Mouse (Mus musculus): ENCODE data around the gene Tnfsf13. TPM values are rescaled to one million over a fixed set of nuclear protein-coding genes. Genes with fewer than 3 reads are reported as not detected.

The Tnfsf13 gene
- polyA plus RNA-seq (2014; fragmentation: Illumina TruSeq; extraction: RNeasy Lipid Tissue Mini Kit (QIAGEN cat#74804); ENCODE audit: insufficient read depth, low read depth, low replicate concordance): 23.3 TPM

DNA sequence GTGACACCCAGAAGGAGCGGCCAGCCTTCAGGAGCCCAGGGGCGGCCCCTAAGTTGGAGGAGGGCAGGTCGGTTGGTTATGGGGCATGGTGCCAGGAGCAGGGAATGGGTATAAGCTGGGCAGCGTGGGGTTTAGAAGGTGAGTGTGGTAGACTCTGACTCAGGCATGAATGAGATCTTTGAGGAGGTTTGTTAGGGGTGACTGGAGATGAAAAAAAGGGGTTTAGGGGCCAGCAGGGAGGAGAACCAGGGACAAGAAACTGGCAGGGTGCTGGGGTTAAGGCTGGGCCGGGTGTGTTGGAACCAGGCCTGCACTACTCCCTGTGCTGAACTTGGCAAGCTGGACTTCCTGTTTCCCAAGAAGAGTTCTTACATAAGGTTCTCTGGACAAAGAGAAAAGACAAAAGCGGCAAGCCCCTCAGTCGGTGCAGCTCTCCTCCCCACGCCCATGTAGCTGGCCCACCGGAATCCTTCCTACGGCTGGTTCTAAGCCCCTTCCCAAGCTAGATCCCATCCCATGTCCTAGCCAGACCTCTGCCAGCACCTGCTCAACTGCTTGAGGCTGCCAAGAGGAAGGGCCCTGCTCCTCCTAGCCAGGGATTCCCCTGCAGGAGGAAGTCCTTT, at the start of gene Tnfsf13:
Tnfsf13 (minus strand) TSS at position 259 of the 623 bp plus-strand sequence.

DNA sequence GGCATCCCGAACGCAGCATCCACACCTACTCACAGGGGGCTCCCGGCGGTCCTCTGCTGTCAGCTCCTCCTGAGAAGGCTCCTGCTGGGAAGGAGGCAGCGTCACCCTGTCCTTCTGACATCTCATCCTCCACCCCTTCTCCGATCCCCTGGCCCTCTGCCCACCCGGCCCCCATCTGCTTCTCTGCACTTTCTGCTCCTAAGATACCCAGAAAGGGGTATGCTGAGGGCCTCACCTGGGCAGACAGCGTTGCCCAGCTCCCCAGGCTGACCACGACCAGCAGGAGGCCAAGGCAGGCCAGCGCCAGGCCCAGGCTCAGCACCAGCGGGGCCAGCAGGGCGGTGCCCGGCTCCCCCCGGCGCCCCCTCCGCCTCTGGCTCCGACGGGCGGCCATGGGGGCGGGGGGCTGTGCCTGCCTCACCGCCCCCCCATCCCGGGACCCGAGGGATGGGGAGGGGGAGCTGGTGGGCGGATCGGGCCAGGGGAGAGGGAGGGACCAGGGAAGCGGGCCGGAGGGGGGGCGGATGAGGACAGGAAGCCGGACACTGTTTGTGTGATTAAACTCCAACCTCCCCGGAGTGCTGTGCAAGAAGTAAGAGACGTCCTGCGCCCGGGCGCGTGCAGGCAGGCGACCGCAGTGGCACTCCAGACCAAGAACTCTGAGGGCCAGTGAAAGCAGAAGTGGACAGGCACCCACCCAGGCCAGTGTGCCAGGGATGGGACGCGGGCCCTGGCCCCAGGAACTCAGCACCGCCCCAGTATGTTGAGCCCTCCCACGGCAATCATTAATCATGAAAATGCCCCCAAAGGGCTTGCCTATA, 10.0 kb upstream of the Tnfsf13 start, which contains the start of the genes Tnfsf12 and Tnfsfm13:
Tnfsf12 (minus strand) TSS at position 489 of the 821 bp plus-strand sequence.
Tnfsfm13 (minus strand) TSS at position 738 of the 821 bp plus-strand sequence.

DNA sequence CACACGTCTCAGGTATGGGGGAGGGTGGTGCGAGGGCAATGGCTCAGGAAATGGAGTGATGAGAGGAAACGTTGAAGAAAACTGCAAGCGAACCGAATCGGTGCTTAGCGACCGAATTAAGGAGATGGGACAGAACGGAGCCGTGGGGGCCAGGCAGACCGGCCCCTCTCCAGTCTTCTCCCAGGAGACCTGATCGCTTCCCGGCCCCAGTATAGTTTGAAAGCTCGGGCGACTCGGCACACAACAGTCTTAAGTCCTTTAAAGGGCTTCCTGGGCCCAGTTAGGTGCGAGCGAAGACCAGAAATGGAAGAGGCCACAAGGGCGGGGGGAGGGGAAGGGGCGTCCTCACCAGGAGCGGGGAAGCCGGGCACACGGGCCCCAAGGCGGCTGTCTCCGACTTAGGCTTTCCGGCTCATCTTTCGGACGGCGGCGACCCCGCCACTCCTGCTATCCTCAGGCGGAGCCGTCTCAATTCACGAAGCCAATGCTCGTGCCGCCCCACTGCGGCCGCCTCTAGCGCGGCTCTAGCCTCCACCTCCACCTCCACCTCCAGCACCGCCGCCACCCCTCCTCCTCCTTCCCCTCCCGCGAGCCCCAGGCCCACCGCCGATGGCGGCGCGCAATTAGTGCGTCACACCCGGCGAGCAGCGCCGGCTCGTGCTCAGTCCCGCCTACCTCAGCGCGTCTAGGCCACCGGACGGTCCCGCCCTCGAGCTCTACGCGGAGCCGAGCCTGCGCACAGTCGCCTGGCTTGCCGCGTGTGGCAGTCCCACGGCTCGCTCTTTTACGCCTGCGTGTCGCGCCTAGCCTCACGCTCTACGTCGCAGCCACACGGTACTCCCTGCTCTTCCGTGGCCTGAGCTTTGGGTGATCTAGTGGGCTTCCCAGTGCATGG, 4.0 kb downstream of the Tnfsf13 start, which contains the start of gene Senp3:
Senp3 (minus strand) TSS at position 771 of the 895 bp plus-strand sequence.

DNA sequence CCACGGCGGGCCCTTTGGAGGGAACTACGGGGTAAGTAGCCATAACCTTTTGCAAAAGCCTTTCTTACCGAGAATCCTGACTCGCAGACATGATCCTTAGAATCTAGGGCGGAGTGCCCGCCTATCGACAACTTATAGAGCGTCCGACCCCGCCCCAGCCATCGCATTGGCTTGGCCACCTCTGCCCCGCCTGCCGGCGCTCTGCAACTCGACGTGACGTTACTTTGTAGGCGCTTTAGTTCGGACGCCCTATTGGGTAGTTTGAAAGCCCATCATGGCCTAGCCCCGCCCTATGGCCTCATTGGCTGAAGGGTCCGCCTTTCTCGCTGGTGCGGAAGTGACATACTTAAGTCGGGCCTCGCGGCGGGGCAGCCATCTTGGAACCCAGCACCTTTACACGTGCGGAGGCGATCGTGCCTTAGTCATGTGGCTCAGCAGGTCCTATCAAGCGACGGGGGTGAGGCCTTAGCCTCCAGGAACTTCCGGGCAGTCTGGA, 13.3 kb downstream of the Tnfsf13 start, which contains the start of gene Eif4a1:
Eif4a1 (minus strand) TSS at position 213 of the 496 bp plus-strand sequence.

DNA sequence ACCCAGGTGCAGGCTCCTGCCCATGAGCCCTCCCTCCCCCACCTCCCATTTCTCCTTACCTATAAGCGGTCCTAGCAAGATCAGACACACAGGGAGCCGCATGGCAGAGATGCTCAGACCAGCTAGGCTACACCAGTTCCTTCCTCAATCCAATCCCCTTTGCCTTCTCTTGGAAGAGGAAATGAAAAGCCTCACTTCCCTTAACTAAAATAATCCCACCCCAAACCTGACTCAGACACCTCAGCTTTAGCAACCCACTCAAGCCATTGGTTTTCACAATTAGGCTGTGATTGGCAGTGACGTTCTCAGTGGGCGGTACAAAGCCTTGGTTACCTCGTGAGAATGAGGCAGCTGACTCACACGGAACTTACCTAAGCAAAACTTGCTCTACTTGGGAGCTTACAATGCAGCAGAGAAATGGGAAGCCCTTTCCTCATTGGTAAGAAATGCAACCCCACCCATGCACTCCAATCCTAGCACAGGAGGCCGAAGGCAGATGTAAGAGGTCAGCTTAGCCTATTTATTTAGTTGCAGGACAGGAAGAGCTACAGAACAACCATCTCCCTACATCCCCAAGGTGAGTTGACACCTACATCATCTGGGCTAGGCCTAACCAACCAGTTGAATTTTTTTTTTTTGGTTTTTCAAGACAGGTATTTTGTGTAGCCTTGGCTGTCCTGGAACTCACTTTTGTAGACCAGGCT, 19.5 kb downstream of the Tnfsf13 start, which contains the start of gene Cd68:
Cd68 (minus strand) TSS at position 193 of the 704 bp plus-strand sequence.

DNA sequence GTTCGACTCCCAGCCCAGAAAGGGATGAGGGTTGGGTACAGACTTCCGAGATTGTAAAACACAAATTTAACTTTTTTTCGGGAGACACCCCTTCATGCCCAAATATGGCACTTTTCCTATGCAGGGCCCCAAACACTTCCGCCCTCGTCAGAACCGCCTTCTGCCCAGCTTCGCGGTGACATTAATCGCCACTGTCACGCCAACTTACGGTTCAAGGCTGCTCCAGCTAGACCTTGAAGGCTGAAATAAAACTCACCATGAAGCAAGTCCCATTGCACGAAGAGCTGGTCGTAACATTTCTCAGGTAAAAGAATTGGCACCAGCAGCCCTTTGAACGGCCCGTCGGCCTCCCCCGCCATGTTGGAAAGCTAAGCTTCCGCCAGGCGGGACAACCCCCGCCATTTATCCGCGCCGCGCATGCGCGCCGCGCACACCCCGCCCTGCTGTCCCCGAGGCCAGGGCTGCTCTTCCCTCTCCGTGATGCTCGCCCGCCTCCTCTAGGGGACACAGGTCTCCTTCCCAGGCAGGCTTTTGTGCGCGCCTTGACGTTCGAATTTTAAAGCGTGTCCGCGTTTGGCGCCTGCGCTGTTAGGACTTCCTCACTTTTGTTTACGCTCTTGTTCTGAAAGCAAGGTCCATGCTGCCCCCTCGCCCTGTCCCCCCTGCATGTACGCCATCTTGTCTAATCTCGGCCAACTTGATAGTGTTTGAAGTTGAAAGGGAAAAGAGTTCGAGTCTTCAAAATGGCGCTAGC, 23.2 kb downstream of the Tnfsf13 start, which contains the start of gene Mpdu1:
Mpdu1 (minus strand) TSS at position 430 of the 754 bp plus-strand sequence.

DNA sequence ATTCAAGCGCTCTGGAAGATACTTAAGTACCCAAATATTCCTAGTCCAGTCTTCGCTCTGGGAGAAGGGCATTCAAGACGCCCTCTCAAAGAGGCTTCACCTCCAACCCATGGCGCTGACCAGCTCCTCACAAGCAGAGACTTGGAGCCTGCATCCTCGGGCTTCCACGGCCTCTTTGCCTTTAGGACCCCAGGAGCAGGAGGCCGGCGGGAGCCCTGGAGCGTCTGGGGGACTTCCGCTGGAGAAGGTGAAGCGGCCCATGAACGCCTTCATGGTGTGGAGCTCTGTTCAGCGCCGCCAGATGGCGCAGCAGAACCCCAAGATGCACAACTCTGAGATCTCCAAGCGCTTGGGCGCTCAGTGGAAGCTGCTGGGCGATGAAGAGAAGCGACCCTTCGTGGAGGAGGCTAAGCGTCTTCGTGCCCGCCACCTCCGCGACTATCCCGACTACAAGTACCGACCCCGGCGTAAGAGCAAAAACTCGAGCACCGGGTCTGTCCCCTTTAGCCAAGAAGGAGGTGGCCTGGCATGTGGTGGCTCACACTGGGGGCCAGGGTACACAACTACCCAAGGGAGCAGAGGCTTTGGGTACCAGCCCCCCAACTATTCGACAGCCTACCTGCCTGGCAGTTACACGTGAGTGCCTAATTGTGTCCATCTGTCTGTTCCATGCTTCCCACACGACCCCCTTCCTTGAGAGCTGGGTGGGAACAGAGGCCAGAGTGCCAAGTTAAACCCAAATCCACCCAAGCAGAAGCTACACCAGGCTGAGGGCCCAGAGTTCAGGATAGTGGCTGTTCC, 30.1 kb downstream of the Tnfsf13 start, which contains the start of gene Sox15:
Sox15 (plus strand) TSS at position 51 of the 801 bp plus-strand sequence.

Other genes with a start within 250 kb of the Tnfsf13 start
- gene Dnah2, start 136.7 kb downstream of the Tnfsf13 start, polyA plus RNA-seq (2014; fragmentation: Illumina TruSeq; extraction: RNeasy Lipid Tissue Mini Kit (QIAGEN cat#74804); ENCODE audit: insufficient read depth, low read depth, low replicate concordance): 0.85 TPM
- 0.30 TPM for gene Efnb3, start 125.6 kb downstream of the Tnfsf13 start, polyA plus RNA-seq (2014; fragmentation: Illumina TruSeq; extraction: RNeasy Lipid Tissue Mini Kit (QIAGEN cat#74804); ENCODE audit: insufficient read depth, low read depth, low replicate concordance)
- gene Wrap53, start 105.5 kb downstream of the Tnfsf13 start, polyA plus RNA-seq (2014; fragmentation: Illumina TruSeq; extraction: RNeasy Lipid Tissue Mini Kit (QIAGEN cat#74804); ENCODE audit: insufficient read depth, low read depth, low replicate concordance): 10.4 TPM
- 26.0 TPM for gene Trp53, start 105.4 kb downstream of the Tnfsf13 start, polyA plus RNA-seq (2014; fragmentation: Illumina TruSeq; extraction: RNeasy Lipid Tissue Mini Kit (QIAGEN cat#74804); ENCODE audit: insufficient read depth, low read depth, low replicate concordance)
- gene Atp1b2, start 79.8 kb downstream of the Tnfsf13 start, polyA plus RNA-seq (2014; fragmentation: Illumina TruSeq; extraction: RNeasy Lipid Tissue Mini Kit (QIAGEN cat#74804); ENCODE audit: insufficient read depth, low read depth, low replicate concordance): 5.4 TPM
- not detected for gene Shbg, start 67.9 kb downstream of the Tnfsf13 start, polyA plus RNA-seq (2014; fragmentation: Illumina TruSeq; extraction: RNeasy Lipid Tissue Mini Kit (QIAGEN cat#74804); ENCODE audit: insufficient read depth, low read depth, low replicate concordance)
- 4.7 TPM for gene Sat2, start 63.8 kb downstream of the Tnfsf13 start, polyA plus RNA-seq (2014; fragmentation: Illumina TruSeq; extraction: RNeasy Lipid Tissue Mini Kit (QIAGEN cat#74804); ENCODE audit: insufficient read depth, low read depth, low replicate concordance)
- gene Fxr2, start 52.8 kb downstream of the Tnfsf13 start, polyA plus RNA-seq (2014; fragmentation: Illumina TruSeq; extraction: RNeasy Lipid Tissue Mini Kit (QIAGEN cat#74804); ENCODE audit: insufficient read depth, low read depth, low replicate concordance): 39.7 TPM
- not detected for gene Sox15, start 30.5 kb downstream of the Tnfsf13 start, polyA plus RNA-seq (2014; fragmentation: Illumina TruSeq; extraction: RNeasy Lipid Tissue Mini Kit (QIAGEN cat#74804); ENCODE audit: insufficient read depth, low read depth, low replicate concordance)
- 53.4 TPM for gene Mpdu1, start 23.1 kb downstream of the Tnfsf13 start, polyA plus RNA-seq (2014; fragmentation: Illumina TruSeq; extraction: RNeasy Lipid Tissue Mini Kit (QIAGEN cat#74804); ENCODE audit: insufficient read depth, low read depth, low replicate concordance)
- gene Cd68, start 19.6 kb downstream of the Tnfsf13 start, polyA plus RNA-seq (2014; fragmentation: Illumina TruSeq; extraction: RNeasy Lipid Tissue Mini Kit (QIAGEN cat#74804); ENCODE audit: insufficient read depth, low read depth, low replicate concordance): 44.2 TPM
- gene Eif4a1, start 13.4 kb downstream of the Tnfsf13 start, polyA plus RNA-seq (2014; fragmentation: Illumina TruSeq; extraction: RNeasy Lipid Tissue Mini Kit (QIAGEN cat#74804); ENCODE audit: insufficient read depth, low read depth, low replicate concordance): 289 TPM
- 47.0 TPM for gene Senp3, start 3.7 kb downstream of the Tnfsf13 start, polyA plus RNA-seq (2014; fragmentation: Illumina TruSeq; extraction: RNeasy Lipid Tissue Mini Kit (QIAGEN cat#74804); ENCODE audit: insufficient read depth, low read depth, low replicate concordance)
- 48.4 TPM for gene Tnfsf12, start 10.1 kb upstream of the Tnfsf13 start, polyA plus RNA-seq (2014; fragmentation: Illumina TruSeq; extraction: RNeasy Lipid Tissue Mini Kit (QIAGEN cat#74804); ENCODE audit: insufficient read depth, low read depth, low replicate concordance)
- 24.8 TPM for gene Tnfsfm13, start 10.3 kb upstream of the Tnfsf13 start, polyA plus RNA-seq (2014; fragmentation: Illumina TruSeq; extraction: RNeasy Lipid Tissue Mini Kit (QIAGEN cat#74804); ENCODE audit: insufficient read depth, low read depth, low replicate concordance)
- gene Polr2a, start 72.9 kb upstream of the Tnfsf13 start, polyA plus RNA-seq (2014; fragmentation: Illumina TruSeq; extraction: RNeasy Lipid Tissue Mini Kit (QIAGEN cat#74804); ENCODE audit: insufficient read depth, low read depth, low replicate concordance): 16.2 TPM
- gene Slc35g3, start 76.2 kb upstream of the Tnfsf13 start, polyA plus RNA-seq (2014; fragmentation: Illumina TruSeq; extraction: RNeasy Lipid Tissue Mini Kit (QIAGEN cat#74804); ENCODE audit: insufficient read depth, low read depth, low replicate concordance): 0.85 TPM
- 25.6 TPM for gene Zbtb4, start 80.1 kb upstream of the Tnfsf13 start, polyA plus RNA-seq (2014; fragmentation: Illumina TruSeq; extraction: RNeasy Lipid Tissue Mini Kit (QIAGEN cat#74804); ENCODE audit: insufficient read depth, low read depth, low replicate concordance)
- 10.1 TPM for gene Chrnb1, start 110.2 kb upstream of the Tnfsf13 start, polyA plus RNA-seq (2014; fragmentation: Illumina TruSeq; extraction: RNeasy Lipid Tissue Mini Kit (QIAGEN cat#74804); ENCODE audit: insufficient read depth, low read depth, low replicate concordance)
- gene Fgf11, start 116.1 kb upstream of the Tnfsf13 start, polyA plus RNA-seq (2014; fragmentation: Illumina TruSeq; extraction: RNeasy Lipid Tissue Mini Kit (QIAGEN cat#74804); ENCODE audit: insufficient read depth, low read depth, low replicate concordance): 3.4 TPM
- 4.9 TPM for gene Tmem102, start 119.8 kb upstream of the Tnfsf13 start, polyA plus RNA-seq (2014; fragmentation: Illumina TruSeq; extraction: RNeasy Lipid Tissue Mini Kit (QIAGEN cat#74804); ENCODE audit: insufficient read depth, low read depth, low replicate concordance)
- not detected for gene Gm39566, start 129.5 kb upstream of the Tnfsf13 start, polyA plus RNA-seq (2014; fragmentation: Illumina TruSeq; extraction: RNeasy Lipid Tissue Mini Kit (QIAGEN cat#74804); ENCODE audit: insufficient read depth, low read depth, low replicate concordance)
- not detected for gene Spem2, start 132.7 kb upstream of the Tnfsf13 start, polyA plus RNA-seq (2014; fragmentation: Illumina TruSeq; extraction: RNeasy Lipid Tissue Mini Kit (QIAGEN cat#74804); ENCODE audit: insufficient read depth, low read depth, low replicate concordance)
- gene Spem1, start 136.4 kb upstream of the Tnfsf13 start, polyA plus RNA-seq (2014; fragmentation: Illumina TruSeq; extraction: RNeasy Lipid Tissue Mini Kit (QIAGEN cat#74804); ENCODE audit: insufficient read depth, low read depth, low replicate concordance): not detected
- 5.3 TPM for gene Nlgn2, start 152.0 kb upstream of the Tnfsf13 start, polyA plus RNA-seq (2014; fragmentation: Illumina TruSeq; extraction: RNeasy Lipid Tissue Mini Kit (QIAGEN cat#74804); ENCODE audit: insufficient read depth, low read depth, low replicate concordance)
- 375 TPM for gene Tmem256, start 152.7 kb upstream of the Tnfsf13 start, polyA plus RNA-seq (2014; fragmentation: Illumina TruSeq; extraction: RNeasy Lipid Tissue Mini Kit (QIAGEN cat#74804); ENCODE audit: insufficient read depth, low read depth, low replicate concordance)
- 65.1 TPM for gene Plscr3, start 160.6 kb upstream of the Tnfsf13 start, polyA plus RNA-seq (2014; fragmentation: Illumina TruSeq; extraction: RNeasy Lipid Tissue Mini Kit (QIAGEN cat#74804); ENCODE audit: insufficient read depth, low read depth, low replicate concordance)
- 5.1 TPM for gene Tnk1, start 172.9 kb upstream of the Tnfsf13 start, polyA plus RNA-seq (2014; fragmentation: Illumina TruSeq; extraction: RNeasy Lipid Tissue Mini Kit (QIAGEN cat#74804); ENCODE audit: insufficient read depth, low read depth, low replicate concordance)
- gene Tmem95, start 192.2 kb upstream of the Tnfsf13 start, polyA plus RNA-seq (2014; fragmentation: Illumina TruSeq; extraction: RNeasy Lipid Tissue Mini Kit (QIAGEN cat#74804); ENCODE audit: insufficient read depth, low read depth, low replicate concordance): not detected
- 11.2 TPM for gene Kctd11, start 195.6 kb upstream of the Tnfsf13 start, polyA plus RNA-seq (2014; fragmentation: Illumina TruSeq; extraction: RNeasy Lipid Tissue Mini Kit (QIAGEN cat#74804); ENCODE audit: insufficient read depth, low read depth, low replicate concordance)
- 9.7 TPM for gene Acap1, start 209.8 kb upstream of the Tnfsf13 start, polyA plus RNA-seq (2014; fragmentation: Illumina TruSeq; extraction: RNeasy Lipid Tissue Mini Kit (QIAGEN cat#74804); ENCODE audit: insufficient read depth, low read depth, low replicate concordance)
- 0.77 TPM for gene 2810408A11Rik, start 215.2 kb upstream of the Tnfsf13 start, polyA plus RNA-seq (2014; fragmentation: Illumina TruSeq; extraction: RNeasy Lipid Tissue Mini Kit (QIAGEN cat#74804); ENCODE audit: insufficient read depth, low read depth, low replicate concordance)
- gene Neurl4, start 215.3 kb upstream of the Tnfsf13 start, polyA plus RNA-seq (2014; fragmentation: Illumina TruSeq; extraction: RNeasy Lipid Tissue Mini Kit (QIAGEN cat#74804); ENCODE audit: insufficient read depth, low read depth, low replicate concordance): 9.9 TPM
- gene Gps2, start 228.1 kb upstream of the Tnfsf13 start, polyA plus RNA-seq (2014; fragmentation: Illumina TruSeq; extraction: RNeasy Lipid Tissue Mini Kit (QIAGEN cat#74804); ENCODE audit: insufficient read depth, low read depth, low replicate concordance): 43.0 TPM
- 466 TPM for gene Eif5a, start 236.2 kb upstream of the Tnfsf13 start, polyA plus RNA-seq (2014; fragmentation: Illumina TruSeq; extraction: RNeasy Lipid Tissue Mini Kit (QIAGEN cat#74804); ENCODE audit: insufficient read depth, low read depth, low replicate concordance)

Measured in lung, adult 10 weeks (tissue).